In genomic region chr16:52892467-52893255, GRCm38 (mm10) we compare ENCODE assay signal across 8 mouse cellular contexts.
DNase-seq lines count a peak whose midpoint lies in the region; ATAC-seq and TF ChIP-seq lines count a peak whose summit lies in the region.
"Had no signal": no experiment of that assay in that cellular context is flagged by ENCODE, and none has a peak within 500 bp of the region (broad histone marks: within the 10 kb centered on the region; RNA-seq: fewer than 3 reads in every experiment).

No protein-coding gene starts in this region.

- intact Hi-C loops in heart, postnatal 36 days (cut with DNase I): no loop called here

- H3K36me3 ChIP-seq in neural tube, embryonic 11.5 days (ENCODE audit: control insufficient read depth, insufficient read depth, low read length): no peaks in the 10 kb centered on the region
- H3K36me3 ChIP-seq in forebrain, embryonic 16.5 days (ENCODE audit: control insufficient read depth, insufficient read depth): no peaks in the 10 kb centered on the region
- no peaks in the 10 kb centered on the region for H3K36me3 ChIP-seq in stomach, postnatal 0 days (ENCODE audit: control insufficient read depth, insufficient read depth, low read length)

- no peaks in the 10 kb centered on the region for H3K4me1 ChIP-seq in neural tube, embryonic 11.5 days (ENCODE audit: control insufficient read depth, insufficient read depth, low read length)
- no peaks in the 10 kb centered on the region for H3K4me1 ChIP-seq in forebrain, embryonic 16.5 days (replicated peaks; ENCODE audit: control insufficient read depth, insufficient read depth, low read length)
- H3K4me1 ChIP-seq in stomach, postnatal 0 days (replicated peaks; ENCODE audit: control insufficient read depth, insufficient read depth): no peaks in the 10 kb centered on the region

- peak; percentile 28 for DNase-seq in neural tube, embryonic 11.5 days (ENCODE audit: low spot score)
- DNase-seq in neural tube, embryonic 10.5 days (ENCODE audit: extremely low spot score, low spot score): no peak
- DNase-seq in layer of hippocampus, postnatal 36 days: peak; percentile 8 to 11
- DNase-seq in stomach, postnatal 0 days (ENCODE audit: low spot score): no peak
- DNase-seq in heart, postnatal 36 days: no peak
- DNase-seq in spleen, postnatal 4 days (ENCODE audit: low spot score in 2 of 2): no peak
- DNase-seq: gastrocnemius, postnatal 36 days had no signal

- H3K9me3 ChIP-seq in neural tube, embryonic 11.5 days (ENCODE audit: control insufficient read depth, low read length): no peaks in the 10 kb centered on the region
- H3K9me3 ChIP-seq in forebrain, embryonic 16.5 days (ENCODE audit: control insufficient read depth, low read length): no peaks in the 10 kb centered on the region
- H3K9me3 ChIP-seq in stomach, postnatal 0 days (ENCODE audit: control insufficient read depth, low read length): no peaks in the 10 kb centered on the region

- peak; percentile 86 for ATAC-seq in neural tube, embryonic 11.5 days (ENCODE audit: insufficient read depth, low FRiP score, low TSS enrichment)
- peak; percentile 98 for ATAC-seq in forebrain, embryonic 16.5 days
- ATAC-seq in stomach, postnatal 0 days (ENCODE audit: low FRiP score, low TSS enrichment): no peak

- H3K27ac ChIP-seq in neural tube, embryonic 11.5 days (ENCODE audit: low read depth, low read length): no peak overlapping the region
- H3K27ac ChIP-seq in forebrain, embryonic 16.5 days (ENCODE audit: low read length): no peak overlapping the region
- H3K27ac ChIP-seq in stomach, postnatal 0 days (replicated peaks): no peak overlapping the region

- peak; percentile 23 for TF ChIP-seq CTCF in stomach, postnatal 0 days (IDR thresholded peaks at IDR 0.05; ENCODE audit: low read depth)

- H3K9ac ChIP-seq in neural tube, embryonic 11.5 days (ENCODE audit: low read length): no peak overlapping the region
- H3K9ac ChIP-seq in forebrain, embryonic 16.5 days (replicated peaks; ENCODE audit: low read depth, low read length): no peak overlapping the region
- H3K9ac ChIP-seq in stomach, postnatal 0 days (ENCODE audit: low read length): no peak overlapping the region

- TF ChIP-seq EP300 in stomach, postnatal 0 days (optimal IDR thresholded peaks at IDR 0.05): no peak

- no peaks in the 10 kb centered on the region for H3K27me3 ChIP-seq in neural tube, embryonic 11.5 days (ENCODE audit: control insufficient read depth, insufficient read depth, low read length)
- H3K27me3 ChIP-seq in forebrain, embryonic 16.5 days (replicated peaks; ENCODE audit: control insufficient read depth, insufficient read depth, low read length): no peaks in the 10 kb centered on the region
- no peaks in the 10 kb centered on the region for H3K27me3 ChIP-seq in stomach, postnatal 0 days (ENCODE audit: control insufficient read depth, insufficient read depth, low read length)

- H3K4me3 ChIP-seq in neural tube, embryonic 11.5 days (ENCODE audit: low read depth, low read length): no peak overlapping the region
- H3K4me3 ChIP-seq in forebrain, embryonic 16.5 days (replicated peaks; ENCODE audit: low read length): no peak overlapping the region
- no peak overlapping the region for H3K4me3 ChIP-seq in stomach, postnatal 0 days (ENCODE audit: low read depth, low read length)

- no peak overlapping the region for H3K4me2 ChIP-seq in neural tube, embryonic 11.5 days (ENCODE audit: low read depth)
- H3K4me2 ChIP-seq in forebrain, embryonic 16.5 days (ENCODE audit: low read length): no peak overlapping the region
- no peak overlapping the region for H3K4me2 ChIP-seq in stomach, postnatal 0 days (replicated peaks; ENCODE audit: low read depth)

- WGBS in neural tube, embryonic 11.5 days: 67% methylated on average over 14 of the region's 14 CpGs
- 62% methylated on average over 14 of the region's 14 CpGs for WGBS in forebrain, embryonic 16.5 days
- 73% methylated on average over 14 of the region's 14 CpGs for WGBS in stomach, postnatal 0 days

Comparison
In these comparisons a context has a peak if more than half of its experiments do, and no peak if none do; other contexts are left out.
1. DNase-seq: peak in neural tube, embryonic 11.5 days (single experiment) and layer of hippocampus, postnatal 36 days (2 of 2); none in neural tube, embryonic 10.5 days (single experiment), stomach, postnatal 0 days (single experiment), heart, postnatal 36 days (0 of 2) and spleen, postnatal 4 days (0 of 2).